Mouse (Mus musculus): ENCODE results near the gene Papss1.

DNA sequence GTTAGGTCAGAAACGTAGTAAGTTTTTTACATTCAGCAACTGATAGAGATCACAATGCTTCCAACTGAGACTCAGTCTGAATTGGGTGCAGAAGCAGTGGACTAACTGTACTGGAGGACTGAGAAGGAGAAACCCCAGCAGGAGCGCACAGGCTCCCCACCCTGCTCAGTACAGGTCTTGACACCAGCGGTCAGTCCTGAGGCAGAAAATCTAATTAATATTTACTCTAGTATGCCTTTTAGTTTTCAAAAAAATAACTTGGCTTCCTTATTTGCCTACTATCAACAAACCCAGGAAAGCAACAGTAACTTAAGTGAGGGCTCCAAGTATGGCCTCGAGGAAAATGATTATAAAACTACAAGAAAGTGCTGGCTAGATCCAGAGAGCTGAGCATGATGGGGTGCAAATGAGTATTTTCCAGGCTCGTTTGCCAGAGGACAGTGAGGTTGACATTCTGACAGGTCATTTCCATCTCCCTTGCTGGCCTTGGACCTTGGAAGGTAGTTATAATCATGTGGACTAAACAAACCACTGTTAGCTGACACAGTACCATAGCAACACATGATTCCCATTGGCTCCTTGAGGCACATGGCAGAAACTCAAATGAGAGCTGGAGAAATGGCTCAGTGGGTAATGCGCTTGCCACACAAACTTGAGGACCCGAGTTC lies 48.1 kb upstream of the Papss1 start:
- TF ChIP-seq POLR2AphosphoS2 (IDR thresholded peaks at IDR 0.05; ENCODE audit: insufficient read length, low read depth) (no peak), USF1 (IDR thresholded peaks at IDR 0.05; ENCODE audit: low read depth) (no peak), REST (IDR thresholded peaks at IDR 0.05; ENCODE audit: insufficient read depth, insufficient read length) (no peak), MAX (IDR thresholded peaks at IDR 0.05; ENCODE audit: low read depth) (no peak), POLR2A (IDR thresholded peaks at IDR 0.05; ENCODE audit: insufficient read length, low read depth) (no peak), MYOG (IDR thresholded peaks at IDR 0.05; ENCODE audit: control insufficient read depth in 1 of 3, insufficient read depth in 1 of 3, insufficient read length in 2 of 3, low read depth in 2 of 3) (no peak), TCF12 (IDR thresholded peaks at IDR 0.05; ENCODE audit: insufficient read depth, poor library complexity, severe bottlenecking) (no peak)

All from myocyte (in vitro differentiated cells).